Mouse (Mus musculus) megakaryocyte, embryonic 14.5 days (primary cell): ENCODE results near the gene Evc. TPM values are rescaled to one million over a fixed set of nuclear protein-coding genes. Genes with fewer than 3 reads are reported as not detected.
A peak's percentile ranks its signal among the peaks of the same experiment; 100 is the strongest.

Experiments
- H3K27me3 ChIP-seq: replicated peaks from 2 replicates; pipeline ENCODE3; 2012; ENCODE audit warnings: inconsistent platforms
- H3K36me3 ChIP-seq: replicated peaks from 2 replicates; pipeline ENCODE3; 2012; ENCODE audit warnings: low read length, inconsistent platforms, mixed read lengths
- H3K4me1 ChIP-seq: 2 replicates; pipeline ENCODE4 v1.6.1; 2012; ENCODE audit warnings: inconsistent platforms
- H3K4me3 ChIP-seq: replicated peaks from 2 replicates; pipeline ENCODE3; 2012; ENCODE audit warnings: moderate library complexity, mild to moderate bottlenecking, inconsistent platforms
- H3K9me3 ChIP-seq: 2 replicates; pipeline ENCODE4 v1.6.1; 2012; ENCODE audit warnings: inconsistent platforms
- FLI1 ChIP-seq: IDR thresholded peaks from 2 replicates; pipeline ENCODE4 v1.6.1; 2012; ENCODE audit warnings: low read length, inconsistent platforms, mixed read lengths
- GATA1 ChIP-seq: IDR thresholded peaks from 3 replicates; pipeline ENCODE4 v1.6.1; 2012; ENCODE audit warnings: mixed read lengths, low read length, inconsistent platforms, borderline replicate concordance
- polyA plus RNA-seq: library from polyadenylated mRNA; stranded (reverse); fragments of >175 nt; gene quantifications from 2 replicates; pipeline ENCODE4 v1.2.3, GENCODE M21; 2012; ENCODE audit warnings: low replicate concordance; ENCODE audit not compliant: insufficient read depth

Gene Evc
- polyA plus RNA-seq, 1 experiment: 0.08 TPM

DNA sequence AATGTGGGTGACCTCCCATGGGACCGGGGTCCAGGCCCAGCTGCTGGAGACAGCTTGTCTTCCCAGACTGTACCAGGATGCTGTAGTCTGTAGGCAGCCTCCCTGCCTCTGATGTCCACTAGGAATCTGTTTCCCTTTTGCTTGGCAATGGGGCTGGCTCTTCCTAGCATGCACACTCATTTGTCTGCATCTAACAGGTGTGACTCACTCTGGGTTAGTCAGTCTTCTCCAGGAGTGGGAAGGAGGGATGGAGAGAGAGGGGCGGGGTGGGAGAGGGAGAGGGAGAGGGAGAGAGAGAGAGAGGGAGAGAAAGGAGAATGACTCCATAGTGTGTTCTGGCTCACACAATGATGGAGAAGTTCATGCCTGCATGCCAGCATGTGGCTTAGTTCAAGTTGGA lies 15.1 kb upstream of the Evc start:
- Histone ChIP-seq H3K4me1 (no peaks in the 10 kb centered on the region), H3K4me3 (no peak overlapping the region), H3K9me3 (peaks cover 10% of the 10 kb centered on the region), H3K36me3 (no peaks in the 10 kb centered on the region), H3K27me3 (no peaks in the 10 kb centered on the region)
- no peak for TF ChIP-seq FLI1
- TF ChIP-seq GATA1: no peak

DNA sequence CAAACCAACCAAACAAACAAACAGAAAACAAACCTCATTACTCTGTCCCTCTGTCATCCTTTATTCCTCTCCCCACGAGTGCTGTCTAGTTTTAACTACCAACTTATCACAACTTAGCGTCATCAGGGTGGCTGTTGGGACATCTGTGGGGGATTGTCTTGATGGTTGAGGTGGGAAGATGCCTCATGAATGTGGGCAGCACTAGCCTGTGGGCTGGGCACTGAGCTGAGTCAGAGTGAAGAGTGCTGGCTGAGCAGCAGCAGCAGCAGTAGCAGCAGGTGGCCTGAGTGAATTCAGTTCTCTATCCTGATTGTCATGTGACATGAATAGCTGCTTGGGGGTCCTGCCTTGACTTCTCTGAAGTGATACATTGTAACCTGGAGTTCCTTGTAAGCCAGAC lies 7.3 kb upstream of the Evc start:
- no peak for TF ChIP-seq FLI1
- TF ChIP-seq GATA1: no peak
- no peaks in the 10 kb centered on the region for H3K4me1 ChIP-seq
- peaks cover 13% of the 10 kb centered on the region for H3K9me3 ChIP-seq
- no peaks in the 10 kb centered on the region for H3K36me3 ChIP-seq
- H3K4me3 ChIP-seq: no peak overlapping the region
- peaks cover 9% of the 10 kb centered on the region for H3K27me3 ChIP-seq

DNA sequence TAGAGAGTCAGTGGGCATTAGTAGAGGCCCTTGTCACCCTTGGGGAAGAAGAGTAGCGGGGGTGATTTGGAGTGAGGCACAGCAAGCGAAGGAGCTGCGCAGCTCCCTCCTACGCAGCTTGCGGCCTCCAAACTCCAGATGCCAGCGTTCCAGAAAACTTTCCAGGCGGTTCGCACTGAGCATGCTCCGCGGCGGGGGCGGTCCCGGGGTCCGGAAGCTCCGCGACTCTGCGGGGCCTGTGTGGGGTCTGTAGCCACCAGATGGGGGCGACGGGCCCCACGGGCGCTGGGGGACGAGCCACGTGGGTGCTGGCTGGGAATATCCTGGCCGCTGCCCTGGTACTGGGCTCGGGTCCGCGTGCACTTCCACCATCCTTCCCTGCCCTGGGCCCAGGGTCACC lies 1.6 kb upstream of the Evc start, which contains the start of gene Evc2:
Gene Evc2 (plus strand): TSS at position 212 of the 400 bp plus-strand sequence.
- H3K4me3 ChIP-seq: peak within 1 kb of the TSS; percentile 23

DNA sequence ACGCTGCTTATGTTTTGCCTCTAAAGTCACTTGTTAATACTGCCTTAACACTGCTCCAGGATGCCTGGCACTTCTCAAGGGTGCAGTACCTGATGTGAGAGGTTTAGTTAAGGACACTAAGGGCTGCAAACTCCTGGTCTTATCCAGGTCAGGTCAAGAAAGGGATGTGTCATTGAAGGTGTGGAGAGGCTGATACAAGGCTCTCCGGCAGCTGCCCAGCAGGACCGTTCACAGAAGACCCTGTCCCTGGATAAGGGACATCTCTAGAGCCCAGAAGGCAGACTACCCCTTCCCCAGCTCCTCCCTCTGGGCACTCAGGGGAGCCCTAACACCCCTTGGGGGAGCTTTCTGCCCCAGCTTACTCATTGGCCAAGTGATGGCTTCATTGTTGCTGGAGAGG lies 1.0 kb upstream of the Evc start:
- no peak overlapping the region for H3K4me3 ChIP-seq
- peaks cover 46% of the 10 kb centered on the region for H3K27me3 ChIP-seq
- peaks cover 9% of the 10 kb centered on the region for H3K9me3 ChIP-seq
- no peaks in the 10 kb centered on the region for H3K36me3 ChIP-seq
- TF ChIP-seq FLI1 (no peak), GATA1 (no peak)
- H3K4me1 ChIP-seq: no peaks in the 10 kb centered on the region

More for the DNA sequence above, 1.6 kb upstream of the Evc start, which contains the start of gene Evc2:
- Histone ChIP-seq H3K27me3 (peaks cover 46% of the 10 kb centered on the region), H3K9me3 (peaks cover 9% of the 10 kb centered on the region), H3K36me3 (no peaks in the 10 kb centered on the region), H3K4me1 (no peaks in the 10 kb centered on the region)
- TF ChIP-seq GATA1: no peak
- TF ChIP-seq FLI1: no peak

DNA sequence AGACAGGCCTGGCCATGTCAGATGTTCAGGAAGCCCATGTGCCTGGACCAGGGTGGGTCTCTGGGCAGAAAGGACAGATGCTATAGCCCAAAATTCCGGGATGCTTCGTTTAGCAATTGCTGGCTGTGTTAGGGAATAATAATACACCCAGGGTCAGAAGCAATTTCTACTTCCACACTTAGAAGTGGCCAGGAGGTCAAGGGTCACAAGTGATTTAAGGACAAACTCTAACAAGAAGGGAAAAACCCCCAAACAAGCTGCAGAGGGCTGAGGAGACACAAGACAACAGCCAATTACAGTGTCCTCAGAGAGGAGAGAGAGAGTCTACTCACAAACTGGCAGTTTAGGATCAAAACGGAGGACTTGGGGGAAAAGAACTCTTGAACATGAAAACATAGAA lies 1.6 kb downstream of the Evc start:
- Histone ChIP-seq H3K27me3 (peaks cover 44% of the 10 kb centered on the region), H3K36me3 (no peaks in the 10 kb centered on the region), H3K4me1 (no peaks in the 10 kb centered on the region), H3K9me3 (no peaks in the 10 kb centered on the region), H3K4me3 (no peak overlapping the region)
- TF ChIP-seq GATA1 (no peak), FLI1 (no peak)

DNA sequence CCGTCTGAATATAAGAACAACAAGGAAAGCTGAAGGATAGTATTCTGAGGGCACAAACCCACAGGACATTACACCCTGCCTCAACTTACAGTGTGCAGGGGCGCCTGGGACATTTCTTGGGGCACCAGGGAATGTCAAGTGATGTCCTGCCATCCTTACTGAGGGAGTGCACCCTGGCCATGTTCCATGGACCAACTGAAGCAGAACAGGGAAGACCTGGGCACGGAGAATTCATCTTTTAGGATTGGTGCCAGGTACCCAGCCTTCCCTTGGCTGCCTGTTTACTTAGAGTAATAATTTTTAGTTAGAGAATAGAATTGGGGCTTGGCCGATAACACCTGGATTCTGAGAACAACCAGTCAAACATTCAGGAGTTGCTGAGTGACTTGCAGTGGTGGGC lies 4.6 kb downstream of the Evc start:
- H3K27me3 ChIP-seq: peaks cover 19% of the 10 kb centered on the region
- TF ChIP-seq GATA1 (no peak), FLI1 (no peak)

DNA sequence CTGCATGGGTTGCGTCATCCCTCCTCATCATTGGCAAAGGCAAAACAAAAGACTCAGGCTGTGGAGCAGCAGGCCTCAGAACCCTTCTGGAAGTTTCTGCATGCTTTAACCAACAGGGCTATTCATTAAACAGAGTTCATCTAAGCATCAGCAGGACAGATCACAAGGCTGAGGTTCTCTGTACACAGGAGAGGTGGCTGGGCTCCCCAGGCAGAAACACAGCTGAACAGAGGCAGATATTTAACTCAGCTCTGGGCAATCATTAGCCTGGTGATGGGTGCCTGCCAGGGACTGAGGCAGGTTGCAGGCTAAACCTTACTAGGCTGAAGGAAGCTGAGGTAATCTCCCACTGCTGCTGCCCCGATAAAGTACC lies 5.6 kb downstream of the Evc start:
- Histone ChIP-seq H3K27me3 (peaks cover 11% of the 10 kb centered on the region), H3K36me3 (no peaks in the 10 kb centered on the region), H3K4me1 (no peaks in the 10 kb centered on the region), H3K4me3 (no peak overlapping the region), H3K9me3 (peaks cover 6% of the 10 kb centered on the region; the same call in 1 of the 2 replicates)
- TF ChIP-seq GATA1: no peak
- no peak for TF ChIP-seq FLI1

More for the DNA sequence above, 4.6 kb downstream of the Evc start:
- Histone ChIP-seq H3K4me1 (no peaks in the 10 kb centered on the region), H3K9me3 (no peaks in the 10 kb centered on the region), H3K4me3 (no peak overlapping the region), H3K36me3 (no peaks in the 10 kb centered on the region)

DNA sequence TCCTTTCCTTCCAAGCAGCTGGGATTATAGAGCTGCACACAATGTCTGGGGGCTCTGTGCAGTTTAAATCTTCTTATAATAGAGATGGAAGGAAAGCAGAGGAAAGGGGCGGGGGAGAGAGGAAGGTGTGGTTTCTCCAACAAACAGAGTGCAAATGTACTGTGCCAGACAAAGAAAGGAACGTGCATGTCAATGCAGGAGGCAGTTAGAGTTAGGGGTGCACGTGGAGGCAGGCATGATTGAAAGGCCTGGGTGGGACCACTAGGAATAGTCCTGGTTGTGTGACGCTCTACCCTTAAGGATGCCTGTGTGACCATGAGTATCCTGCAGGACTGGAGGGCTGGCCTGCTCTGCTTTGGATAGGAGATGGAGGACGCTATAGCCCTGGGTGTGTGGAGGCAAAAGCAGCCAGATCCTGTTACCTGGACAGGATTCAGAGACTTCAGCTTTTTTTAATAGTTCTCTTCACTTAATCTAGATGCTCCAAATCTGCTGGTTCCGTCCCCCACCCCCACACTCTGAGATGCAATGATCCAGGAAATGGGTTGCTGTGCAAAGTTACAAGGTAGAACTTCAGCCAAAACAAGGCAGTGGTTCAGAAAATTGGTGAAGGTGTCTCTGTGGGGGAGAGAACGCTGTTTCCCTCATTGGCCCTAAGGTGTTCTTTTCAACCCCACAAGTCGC lies 6.1 kb downstream of the Evc start:
- no peak for TF ChIP-seq GATA1
- no peak overlapping the region for H3K4me3 ChIP-seq
- H3K27me3 ChIP-seq: peaks cover 5% of the 10 kb centered on the region
- peaks cover 12% of the 10 kb centered on the region for H3K9me3 ChIP-seq
- no peaks in the 10 kb centered on the region for H3K36me3 ChIP-seq
- no peaks in the 10 kb centered on the region for H3K4me1 ChIP-seq

DNA sequence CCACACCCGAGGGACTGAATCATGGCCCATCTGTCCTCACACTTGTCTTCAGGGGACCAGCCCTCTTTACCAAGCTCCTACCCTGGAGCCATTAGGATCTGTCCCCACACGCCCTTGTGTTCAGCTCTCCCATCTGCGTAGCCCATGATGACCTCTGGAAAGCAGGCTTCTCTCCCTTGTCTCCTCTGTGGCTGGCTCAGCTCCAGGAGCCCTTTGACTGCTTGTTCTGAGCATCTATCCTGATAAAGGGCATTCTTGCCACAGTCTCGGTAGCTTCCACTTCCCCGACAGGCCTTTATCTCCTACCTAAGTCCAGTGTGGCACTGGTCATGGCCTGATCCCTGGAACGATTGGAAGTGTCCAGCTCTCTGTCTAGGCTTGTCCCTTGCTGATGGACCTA lies 10.0 kb downstream of the Evc start:
- peaks cover 19% of the 10 kb centered on the region for H3K9me3 ChIP-seq
- no peak overlapping the region for H3K4me3 ChIP-seq
- H3K4me1 ChIP-seq: no peaks in the 10 kb centered on the region
- H3K36me3 ChIP-seq: no peaks in the 10 kb centered on the region
- TF ChIP-seq GATA1 (no peak), FLI1 (no peak)
- peaks cover 2% of the 10 kb centered on the region for H3K27me3 ChIP-seq

DNA sequence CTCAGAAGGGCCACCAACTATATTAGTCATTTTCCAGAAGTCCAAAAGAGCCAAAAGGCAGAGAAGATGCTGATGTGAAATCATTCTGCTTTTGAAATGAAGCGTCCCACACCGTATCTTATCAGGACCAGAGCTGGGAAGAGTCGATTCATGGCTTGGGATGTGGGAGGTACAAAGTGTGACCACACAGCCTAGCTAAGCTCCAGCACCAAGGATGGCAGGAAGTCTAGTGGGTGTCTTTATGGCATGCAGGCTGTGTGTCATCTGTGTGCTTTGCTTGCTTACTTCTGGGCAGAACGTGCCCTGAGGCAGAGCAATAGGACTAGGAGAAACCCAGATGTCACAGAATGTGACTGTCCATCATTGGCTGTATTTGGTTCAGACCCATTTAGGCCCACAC lies 15.9 kb downstream of the Evc start:
- H3K4me3 ChIP-seq: no peak overlapping the region
- no peaks in the 10 kb centered on the region for H3K27me3 ChIP-seq
- no peaks in the 10 kb centered on the region for H3K36me3 ChIP-seq
- no peak for TF ChIP-seq FLI1
- TF ChIP-seq GATA1: no peak
- no peaks in the 10 kb centered on the region for H3K4me1 ChIP-seq
- H3K9me3 ChIP-seq: peaks cover 15% of the 10 kb centered on the region

DNA sequence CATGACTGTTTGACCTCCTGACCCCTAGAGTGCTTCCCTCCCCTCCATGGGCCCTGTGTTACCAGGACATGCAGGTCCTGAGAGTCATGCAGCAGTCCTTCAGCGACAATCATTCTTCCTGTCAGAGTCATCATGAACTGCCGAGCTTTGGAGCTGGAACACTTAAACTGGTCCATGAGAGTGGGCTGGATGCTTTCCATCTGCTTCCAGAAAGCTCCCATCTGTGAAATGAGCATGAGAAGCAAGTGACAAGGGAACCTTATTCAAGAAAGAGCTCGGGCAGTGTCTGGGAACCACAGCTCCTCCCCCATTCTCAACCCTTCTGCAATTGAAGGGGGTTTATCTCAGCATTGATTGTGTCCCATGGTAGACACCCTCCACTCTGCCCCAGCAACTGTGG lies 16.5 kb downstream of the Evc start:
- H3K27me3 ChIP-seq: no peaks in the 10 kb centered on the region
- H3K4me3 ChIP-seq: no peak overlapping the region
- H3K4me1 ChIP-seq: no peaks in the 10 kb centered on the region
- TF ChIP-seq GATA1: no peak
- peaks cover 11% of the 10 kb centered on the region; the same call in 1 of the 2 replicates for H3K9me3 ChIP-seq
- no peaks in the 10 kb centered on the region for H3K36me3 ChIP-seq
